Mouse (Mus musculus) kidney, postnatal 0 days (tissue): Measurements from ENCODE around the gene Tom1l1. TPM values are rescaled to one million over a fixed set of nuclear protein-coding genes. Genes with fewer than 3 reads are reported as not detected.

Experiments
- ATAC-seq: fragments of 200-750 bp; cut with Nextera tagmentation; replicated peaks from 2 replicates; pipeline ENCODE4 v1.8.0; 2017; ENCODE audit warnings: low read depth, moderate number of reproducible peaks, moderate TSS enrichment, moderate library complexity; ENCODE audit not compliant: low FRiP score
- DNase-seq: peaks from one replicate; pipeline ENCODE4 v3.0.0-alpha.2; 2016; ENCODE audit warnings: low spot score
- H3K27ac ChIP-seq: fragments of 300-500 bp; sonication (generic); 2 replicates; pipeline ENCODE4 v1.5.1; 2014; ENCODE audit warnings: mild to moderate bottlenecking
- H3K27me3 ChIP-seq: fragments of 300-500 bp; sonication (generic); 2 replicates; pipeline ENCODE4 v1.6.1; 2014; ENCODE audit warnings: low read length, mixed read lengths; ENCODE audit not compliant: insufficient read depth
- H3K36me3 ChIP-seq: fragments of 300-500 bp; sonication (generic); 2 replicates; pipeline ENCODE4 v1.6.1; 2014; ENCODE audit warnings: low read length, mixed read lengths; ENCODE audit not compliant: insufficient read depth
- H3K4me1 ChIP-seq: fragments of 300-500 bp; sonication (generic); replicated peaks from 2 replicates; pipeline ENCODE4 v1.6.1; 2014; ENCODE audit warnings: antibody characterized with exemption, low read length, mixed read lengths; ENCODE audit not compliant: insufficient read depth
- H3K4me2 ChIP-seq: fragments of 300-500 bp; sonication (generic); 2 replicates; pipeline ENCODE4 v1.6.1; 2014; ENCODE audit warnings: mild to moderate bottlenecking, low read length, moderate library complexity, mixed read lengths
- H3K4me3 ChIP-seq: fragments of 300-500 bp; sonication (generic); replicated peaks from 2 replicates; pipeline ENCODE4 v1.5.1; 2014; ENCODE audit warnings: low read depth, low read length
- H3K9ac ChIP-seq: fragments of 300-500 bp; sonication (generic); 2 replicates; pipeline ENCODE4 v1.6.1; 2014; ENCODE audit warnings: low read depth, low read length
- H3K9me3 ChIP-seq: fragments of 300-500 bp; sonication (generic); replicated peaks from 2 replicates; pipeline ENCODE4 v1.6.1; 2016; ENCODE audit warnings: low read length, inconsistent platforms, mixed read lengths
- CTCF ChIP-seq: IDR thresholded peaks from 2 replicates; pipeline ENCODE4 v1.5.1; 2016; ENCODE audit warnings: antibody characterized with exemption, low read depth, mild to moderate bottlenecking, moderate library complexity
- WGBS: fragments of 180-500 bp; shearing (Covaris S2); extraction: QIAGEN DNeasy Blood & Tissue Kit; methylation state at CpG from one replicate; pipeline ENCODE4 v1.1.7; 2014; 5-methylcytosine and 5-hydroxymethylcytosine counted together
- polyA plus RNA-seq: library from polyadenylated mRNA; unstranded; fragments of >200 nt; fragmentation: Nextera tagmentation; extraction: Ambion mirVana; gene quantifications from 2 replicates; pipeline ENCODE4 v1.2.1, GENCODE M21; 2015

Tom1l1 gene
- polyA plus RNA-seq, 1 experiment from 2014 or later, result 32.8 TPM

GRCm38 (mm10) chr11:90665161-90665560, 23.0 kb downstream of the Tom1l1 start:
- Histone ChIP-seq H3K4me2 (peak overlapping the region; percentile 6; the same call in 1 of the 2 replicates), H3K27me3 (no peaks in the 10 kb centered on the region), H3K4me3 (no peak overlapping the region), H3K4me1 (peaks cover 29% of the 10 kb centered on the region; the same call in 1 of the 2 replicates), H3K9me3 (no peaks in the 10 kb centered on the region), H3K9ac (no peak overlapping the region), H3K27ac (peak overlapping the region; percentile 69), H3K36me3 (peaks cover 6% of the 10 kb centered on the region; the same call in 1 of the 2 replicates)
- 14% methylated on average over 6 of the region's 6 CpGs for WGBS
- DNase-seq (peak; percentile 77), ATAC-seq (no peak; the same call in 1 of the 2 replicates)
- no peak for TF ChIP-seq CTCF

GRCm38 (mm10) chr11:90664345-90664986, 23.7 kb downstream of the Tom1l1 start:
- no peak for TF ChIP-seq CTCF
- WGBS, result 7% methylated on average over 8 of the region's 8 CpGs
- DNase-seq, result peak; percentile 20
- Histone ChIP-seq H3K9me3 (no peaks in the 10 kb centered on the region), H3K4me3 (no peak overlapping the region), H3K4me2 (peak overlapping the region; percentile 6; the same call in 1 of the 2 replicates), H3K27me3 (no peaks in the 10 kb centered on the region), H3K4me1 (peaks cover 29% of the 10 kb centered on the region; the same call in 1 of the 2 replicates), H3K9ac (no peak overlapping the region), H3K27ac (peak overlapping the region; percentile 69), H3K36me3 (no peaks in the 10 kb centered on the region)
- ATAC-seq, result 0 out of 2 replicates have a peak, but pooled peaks have one; percentile 49

GRCm38 (mm10) chr11:90663618-90664297, 24.4 kb downstream of the Tom1l1 start:
- DNase-seq, result no peak
- ATAC-seq, result no peak
- no peak for TF ChIP-seq CTCF
- H3K4me3 ChIP-seq, result no peak overlapping the region
- H3K9ac ChIP-seq, result no peak overlapping the region
- no peaks in the 10 kb centered on the region for H3K27me3 ChIP-seq
- 54% methylated on average over 5 of the region's 5 CpGs for WGBS
- H3K4me1 ChIP-seq, result peaks cover 29% of the 10 kb centered on the region; the same call in 1 of the 2 replicates
- peak overlapping the region; percentile 69 for H3K27ac ChIP-seq
- H3K4me2 ChIP-seq, result no peak overlapping the region
- H3K9me3 ChIP-seq, result no peaks in the 10 kb centered on the region
- H3K36me3 ChIP-seq, result no peaks in the 10 kb centered on the region

- 60% methylated on average over 3 of the region's 3 CpGs for WGBS
- Histone ChIP-seq H3K9ac (no peak overlapping the region), H3K27me3 (no peaks in the 10 kb centered on the region), H3K36me3 (no peaks in the 10 kb centered on the region), H3K4me2 (no peak overlapping the region), H3K4me3 (no peak overlapping the region), H3K4me1 (peaks cover 29% of the 10 kb centered on the region; the same call in 1 of the 2 replicates), H3K27ac (no peak overlapping the region), H3K9me3 (no peaks in the 10 kb centered on the region)
- TF ChIP-seq CTCF, result no peak
- ATAC-seq, result no peak
- DNase-seq, result no peak
Measured at GRCm38 (mm10) chr11:90663052-90663451, 25.1 kb downstream of the Tom1l1 start.

GRCm38 (mm10) chr11:90660662-90661061, 27.5 kb downstream of the Tom1l1 start:
- H3K4me2 ChIP-seq, result no peak overlapping the region
- H3K4me3 ChIP-seq, result no peak overlapping the region
- no peak overlapping the region for H3K9ac ChIP-seq
- ATAC-seq, result no peak
- peaks cover 16% of the 10 kb centered on the region; the same call in 1 of the 2 replicates for H3K4me1 ChIP-seq
- no peaks in the 10 kb centered on the region for H3K9me3 ChIP-seq
- 69% methylated on average over 4 of the region's 4 CpGs for WGBS
- no peak for TF ChIP-seq CTCF
- DNase-seq, result no peak
- peaks cover 5% of the 10 kb centered on the region; the same call in 1 of the 2 replicates for H3K36me3 ChIP-seq
- no peaks in the 10 kb centered on the region for H3K27me3 ChIP-seq
- no peak overlapping the region for H3K27ac ChIP-seq

GRCm38 (mm10) chr11:90657527-90657926, 30.6 kb downstream of the Tom1l1 start:
- no peak overlapping the region for H3K4me2 ChIP-seq
- H3K27ac ChIP-seq, result no peak overlapping the region
- H3K9ac ChIP-seq, result no peak overlapping the region
- no peak for TF ChIP-seq CTCF
- DNase-seq (no peak), ATAC-seq (no peak)
- no peak overlapping the region for H3K4me3 ChIP-seq
- H3K9me3 ChIP-seq, result no peaks in the 10 kb centered on the region
- 89% methylated on average over 12 of the region's 12 CpGs for WGBS
- H3K36me3 ChIP-seq, result peaks cover 5% of the 10 kb centered on the region; the same call in 1 of the 2 replicates
- no peaks in the 10 kb centered on the region for H3K4me1 ChIP-seq
- H3K27me3 ChIP-seq, result no peaks in the 10 kb centered on the region
